Mouse (Mus musculus): ENCODE results near the gene Mlycd. TPM values are rescaled to one million over a fixed set of nuclear protein-coding genes. Genes with fewer than 3 reads are reported as not detected.

Gene Mlycd
- total RNA-seq, 2 experiments from 2014 or later = 26.1 to 28.7 TPM

DNA sequence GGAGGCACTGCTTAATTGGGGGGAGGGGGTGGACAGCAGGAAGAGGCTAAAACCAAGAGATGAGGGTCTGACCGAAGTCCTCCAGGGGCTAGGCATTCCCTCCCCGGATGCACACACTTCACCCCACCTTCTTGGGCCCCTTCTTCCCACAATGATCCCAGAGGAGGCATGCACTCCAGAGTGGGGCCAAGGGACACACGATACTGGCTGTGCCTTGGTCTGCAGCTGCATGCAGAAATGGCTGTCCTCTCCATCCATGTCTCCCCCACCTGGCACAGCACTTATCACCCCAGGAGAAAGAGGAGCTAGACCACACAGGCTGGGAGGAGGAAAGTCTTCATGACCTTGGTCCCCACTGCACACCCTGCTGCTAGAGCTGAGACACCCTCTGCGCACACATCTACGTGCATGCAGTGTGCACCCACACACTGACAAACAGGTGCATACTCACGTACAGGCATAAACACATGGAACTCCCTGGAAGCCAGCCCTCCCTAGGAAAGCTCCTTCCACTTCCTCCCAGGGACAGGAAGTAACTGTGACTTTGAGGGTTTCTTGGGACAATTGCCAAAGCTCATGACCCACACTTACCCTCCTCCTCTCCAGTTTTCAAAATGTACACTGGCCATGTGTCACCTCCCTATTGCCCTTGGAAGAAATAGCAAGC lies 31.5 kb downstream of the Mlycd start:
- Histone ChIP-seq H3K4me3 (no peak overlapping the region), H3K27ac (peak overlapping the region; percentile 47; the same call in 1 of the 2 replicates)
- no peak for TF ChIP-seq CTCF (IDR thresholded peaks at IDR 0.05)
- no peak for DNase-seq (ENCODE audit: extremely low spot score in 1 of 2, low spot score in 2 of 2)
- intact Hi-C loops (cut with DNase I) = no loop called here

DNA sequence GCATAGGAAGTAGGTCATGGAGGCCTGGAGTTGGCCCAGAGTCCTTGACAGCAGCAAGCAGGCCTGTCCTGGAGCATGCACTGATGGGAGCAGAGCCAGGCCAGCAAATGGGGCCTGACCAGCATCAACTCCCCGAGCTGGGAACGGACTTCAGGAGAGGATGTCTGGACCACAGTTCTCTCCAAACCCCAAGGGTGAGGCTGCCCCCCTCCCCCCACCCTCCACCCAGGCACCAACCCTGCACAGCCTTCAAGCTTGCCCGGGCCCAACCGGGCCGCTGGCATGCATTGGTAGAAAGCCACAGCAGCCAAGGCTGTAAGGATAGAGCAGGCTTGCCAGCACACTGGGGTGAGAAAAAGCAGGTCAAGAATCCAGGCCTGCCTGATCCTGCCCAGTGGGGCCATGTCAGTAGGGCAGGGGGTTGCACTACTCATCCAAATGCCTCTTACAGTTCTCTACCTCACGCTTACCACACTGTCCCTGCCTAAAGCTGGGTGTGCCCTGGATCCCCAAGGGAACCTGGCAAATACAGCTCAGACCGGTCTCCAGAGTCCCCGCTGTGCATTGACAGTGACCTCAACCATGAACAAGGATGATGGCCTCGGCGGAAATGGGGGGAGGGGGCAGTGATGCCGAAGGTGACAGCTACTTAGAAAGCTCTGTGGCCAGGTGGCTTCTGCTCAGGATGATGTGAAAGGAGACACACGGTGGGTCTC lies 33.1 kb downstream of the Mlycd start:
- DNase-seq (ENCODE audit: extremely low spot score in 1 of 2, low spot score in 2 of 2) = no peak
- no peak for TF ChIP-seq CTCF (IDR thresholded peaks at IDR 0.05)
- intact Hi-C loops (cut with DNase I) = no loop called here
- Histone ChIP-seq H3K4me3 (no peak overlapping the region), H3K27ac (no peak overlapping the region)

DNA sequence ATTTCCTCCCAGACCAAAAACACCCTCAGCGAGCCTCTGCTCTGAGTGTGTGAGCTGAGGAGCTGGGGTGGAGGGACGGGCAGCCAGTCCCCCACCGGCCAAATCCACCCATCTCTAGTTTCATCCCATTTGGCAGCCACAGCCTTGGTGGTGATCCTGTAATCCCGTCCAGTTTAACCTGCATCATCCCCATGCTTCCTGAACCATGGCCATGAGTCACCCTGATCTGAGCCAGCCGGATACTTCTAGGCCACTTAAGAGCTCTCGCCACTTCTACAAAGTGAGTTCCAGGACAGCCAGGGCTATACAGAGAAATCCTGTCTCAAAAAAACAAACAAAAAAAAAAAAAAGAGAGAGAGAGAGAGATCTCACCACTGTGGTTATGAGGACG lies 33.7 kb downstream of the Mlycd start:
- no peak for TF ChIP-seq CTCF (IDR thresholded peaks at IDR 0.05)
- Histone ChIP-seq H3K27ac (no peak overlapping the region), H3K4me3 (no peak overlapping the region)
- intact Hi-C loops (cut with DNase I) = no loop called here
- DNase-seq (ENCODE audit: extremely low spot score in 1 of 2, low spot score in 2 of 2) = no peak

DNA sequence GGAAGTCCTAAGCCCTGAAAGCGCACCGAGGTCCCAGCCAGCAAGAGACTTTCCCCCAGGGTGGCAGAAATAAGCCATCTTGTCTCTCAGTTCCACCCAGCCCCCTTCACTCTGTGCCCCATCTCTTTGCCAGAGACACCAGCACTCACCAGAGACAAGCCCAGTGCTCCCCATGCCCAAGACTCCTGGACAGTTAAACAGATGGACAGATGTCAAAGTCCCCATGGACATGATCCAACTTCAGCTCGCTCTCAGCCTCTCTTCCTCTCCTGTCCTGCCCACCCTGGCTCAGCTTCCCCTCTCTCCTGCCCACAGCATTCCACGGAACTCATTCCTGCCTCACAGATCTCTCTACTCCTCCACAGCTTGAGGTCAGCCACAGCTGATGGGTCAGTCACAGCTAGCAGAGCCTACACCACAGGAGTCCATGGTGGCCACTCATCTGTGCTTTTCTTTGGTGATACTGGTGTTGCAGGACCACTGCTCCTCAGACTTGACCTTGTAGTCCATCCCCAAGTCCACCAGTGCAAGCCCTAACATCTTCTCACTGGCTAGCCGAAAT lies 34.2 kb downstream of the Mlycd start:
- no peak for DNase-seq (ENCODE audit: extremely low spot score in 1 of 2, low spot score in 2 of 2)
- TF ChIP-seq CTCF (IDR thresholded peaks at IDR 0.05) = no peak

DNA sequence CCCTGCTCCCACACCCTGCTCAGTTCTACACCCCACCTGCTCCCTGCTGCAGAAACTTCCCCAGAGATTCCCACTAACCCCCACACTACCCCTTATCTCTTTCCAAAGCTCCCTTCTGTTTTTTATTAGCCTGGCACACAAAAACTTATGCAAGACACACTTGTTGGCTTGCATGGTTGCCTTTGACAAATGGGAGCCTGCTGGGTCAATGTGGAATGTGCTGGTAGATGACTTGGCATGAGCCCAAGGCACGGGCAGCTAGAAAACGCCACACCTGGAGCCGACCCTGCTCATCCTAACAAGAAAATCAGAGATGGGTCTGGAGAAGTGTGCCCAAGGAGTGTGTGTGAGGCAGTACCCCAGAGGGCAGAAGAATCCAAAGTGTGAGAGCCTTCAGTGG lies 34.9 kb downstream of the Mlycd start:
- no peak overlapping the region for H3K4me3 ChIP-seq
- intact Hi-C loops (cut with DNase I) = no loop called here

More for the DNA sequence above, 34.2 kb downstream of the Mlycd start:
- Histone ChIP-seq H3K4me3 (no peak overlapping the region), H3K27ac (no peak overlapping the region)
- intact Hi-C loops (cut with DNase I) = no loop called here

DNA sequence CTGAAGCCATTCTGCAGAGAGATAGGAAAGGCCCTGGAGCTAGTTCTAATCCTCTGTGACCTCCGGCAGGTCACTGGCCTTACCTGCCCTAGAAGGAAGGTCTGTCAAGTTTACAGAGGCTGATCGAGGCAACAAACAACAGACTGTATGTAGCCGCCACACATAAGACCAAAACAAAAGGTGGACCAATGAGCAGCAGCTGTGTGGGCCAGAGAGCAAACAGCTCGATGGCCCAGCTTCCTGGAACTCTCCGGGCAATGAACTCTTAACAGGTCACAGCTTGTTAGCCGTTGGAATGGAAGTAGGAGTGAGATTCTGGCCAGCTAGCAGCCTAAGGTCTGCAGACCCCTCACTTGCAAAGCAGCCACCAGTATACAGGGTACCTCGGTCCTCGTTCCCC lies 35.6 kb downstream of the Mlycd start:
- intact Hi-C loops (cut with DNase I) = no loop called here
- no peak for TF ChIP-seq CTCF (IDR thresholded peaks at IDR 0.05)

More for the DNA sequence above, 34.9 kb downstream of the Mlycd start:
- DNase-seq (ENCODE audit: extremely low spot score in 1 of 2, low spot score in 2 of 2) = no peak
- no peak for TF ChIP-seq CTCF (IDR thresholded peaks at IDR 0.05)
- H3K27ac ChIP-seq = no peak overlapping the region

DNA sequence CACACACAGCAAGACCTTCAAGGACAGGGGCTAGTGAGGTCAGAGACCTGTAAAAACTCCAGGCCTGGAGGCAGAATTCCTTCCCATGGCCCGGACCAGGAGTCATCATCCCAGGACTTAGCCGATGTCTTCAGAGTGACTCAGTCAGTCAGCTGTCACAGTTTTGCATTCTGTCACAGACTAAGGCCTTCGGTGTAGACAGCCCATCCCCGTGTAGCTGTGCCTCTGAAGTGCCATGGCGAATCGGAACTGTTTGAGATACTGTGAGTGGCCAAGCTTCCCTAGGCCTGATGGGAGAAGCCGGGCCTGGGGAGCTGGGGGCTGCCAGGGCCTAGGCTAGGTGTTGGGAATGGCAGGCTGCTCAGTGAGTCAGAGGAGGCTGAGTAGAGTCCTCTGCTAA lies 36.0 kb downstream of the Mlycd start:
- H3K27ac ChIP-seq = no peak overlapping the region
- DNase-seq (ENCODE audit: extremely low spot score in 1 of 2, low spot score in 2 of 2) = no peak
- no peak for TF ChIP-seq CTCF (IDR thresholded peaks at IDR 0.05)
- no peak overlapping the region for H3K4me3 ChIP-seq
- intact Hi-C loops (cut with DNase I) = no loop called here

More for the DNA sequence above, 35.6 kb downstream of the Mlycd start:
- H3K4me3 ChIP-seq = no peak overlapping the region
- H3K27ac ChIP-seq = no peak overlapping the region
- DNase-seq (ENCODE audit: extremely low spot score in 1 of 2, low spot score in 2 of 2) = no peak

DNA sequence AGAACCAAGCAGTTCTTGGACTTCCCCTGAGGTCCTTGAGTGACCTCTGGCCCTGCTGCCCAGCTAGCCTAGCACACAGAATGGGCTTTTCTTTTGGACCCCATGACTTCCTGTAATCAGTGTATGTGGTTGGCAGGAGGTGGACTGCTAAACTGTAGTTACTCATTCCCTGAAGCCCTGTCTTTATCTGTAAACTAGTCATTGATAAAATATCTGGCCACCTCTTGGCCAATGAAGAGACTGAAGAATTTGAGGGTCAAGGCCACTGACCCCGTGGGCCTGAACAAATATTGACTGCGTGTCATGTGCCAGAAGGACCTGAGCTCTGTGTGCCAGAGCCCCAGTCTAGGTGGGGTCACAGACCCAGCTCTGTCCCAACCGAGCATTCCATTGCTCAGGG lies 37.7 kb downstream of the Mlycd start:
- TF ChIP-seq CTCF (IDR thresholded peaks at IDR 0.05) = no peak
- intact Hi-C loops (cut with DNase I) = no loop called here
- DNase-seq (ENCODE audit: extremely low spot score in 1 of 2, low spot score in 2 of 2) = no peak
- no peak overlapping the region for H3K4me3 ChIP-seq
- H3K27ac ChIP-seq = no peak overlapping the region

DNA sequence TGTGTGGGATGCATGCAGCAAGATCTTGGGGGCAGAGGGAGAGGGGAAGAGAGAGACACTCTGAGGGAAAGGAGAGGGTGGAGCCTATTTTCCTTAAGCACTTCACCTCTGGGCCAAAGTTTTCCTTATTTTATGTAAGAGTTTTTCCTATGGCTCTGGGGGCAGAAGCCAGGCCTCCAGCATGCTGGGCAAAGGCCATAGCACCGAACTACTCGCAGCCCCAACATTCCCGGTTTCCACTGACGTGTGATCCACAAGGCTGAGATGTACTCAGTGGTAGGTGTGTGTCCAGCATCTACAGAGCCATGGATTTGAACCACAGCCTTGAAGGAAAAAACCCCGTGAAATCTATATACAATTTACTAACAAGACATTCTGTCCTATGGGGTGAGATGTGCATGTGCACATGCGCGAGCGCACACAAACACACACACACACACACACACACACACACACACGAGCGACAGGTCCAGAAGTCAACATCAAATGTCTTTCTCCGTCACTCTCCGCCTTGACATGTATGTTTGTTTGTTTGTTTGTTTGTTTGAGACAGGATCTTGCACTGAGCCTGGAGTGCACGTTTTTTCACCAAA lies 39.0 kb downstream of the Mlycd start, which contains the start of gene Osgin1:
TSS of gene Osgin1 (plus strand) at position 543 of the 593 bp plus-strand sequence.
- Histone ChIP-seq H3K27ac (no peak within 1 kb of the TSS), H3K4me3 (no peak within 1 kb of the TSS)
- TF ChIP-seq CTCF (IDR thresholded peaks at IDR 0.05) = no peak
- no peak for DNase-seq (ENCODE audit: extremely low spot score in 1 of 2, low spot score in 2 of 2)
- intact Hi-C loops (cut with DNase I) = no loop called here

DNA sequence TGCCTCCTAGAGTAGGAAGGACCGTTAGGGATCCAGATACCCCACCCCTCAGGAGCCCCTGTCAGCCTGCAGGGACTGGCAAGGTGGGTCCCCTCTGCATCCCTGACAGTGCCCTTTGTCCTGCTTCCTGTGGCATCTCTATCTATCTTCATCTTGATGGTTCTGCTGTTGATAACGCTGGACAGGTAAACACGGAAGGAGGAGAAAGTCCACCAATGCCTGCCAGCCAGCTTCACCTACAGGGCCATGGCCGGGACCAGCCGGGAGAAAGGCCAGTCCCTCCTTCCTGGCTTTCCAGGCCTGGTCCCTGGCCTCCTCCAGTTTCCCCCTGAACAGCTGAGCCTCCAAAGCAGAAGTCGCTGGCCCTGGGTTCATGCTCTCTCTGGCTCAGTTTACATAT lies 39.9 kb downstream of the Mlycd start:
- no peak for DNase-seq (ENCODE audit: extremely low spot score in 1 of 2, low spot score in 2 of 2)
- no peak for TF ChIP-seq CTCF (IDR thresholded peaks at IDR 0.05)
- intact Hi-C loops (cut with DNase I) = no loop called here
- no peak overlapping the region for H3K27ac ChIP-seq
- H3K4me3 ChIP-seq = no peak overlapping the region

DNA sequence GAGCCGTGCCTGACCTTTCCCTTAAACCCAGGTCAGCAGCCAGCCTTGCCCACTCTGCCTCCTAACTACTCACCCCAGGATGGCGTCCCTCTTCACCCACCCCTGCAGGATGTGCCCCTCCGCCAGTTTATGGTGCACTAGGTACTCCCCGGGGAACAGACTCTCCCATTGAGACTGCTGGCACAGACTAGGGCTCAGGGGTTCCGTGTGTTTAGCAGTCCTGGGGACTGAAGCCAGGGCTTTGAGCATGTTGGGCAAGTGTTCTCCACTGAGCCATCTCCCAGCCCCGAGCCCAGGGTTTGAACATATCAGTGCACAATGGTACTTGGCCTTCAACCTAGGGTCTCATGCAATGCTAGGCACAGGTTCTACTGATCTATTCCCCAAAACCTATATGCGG lies 40.8 kb downstream of the Mlycd start:
- DNase-seq (ENCODE audit: extremely low spot score in 1 of 2, low spot score in 2 of 2) = no peak
- H3K27ac ChIP-seq = no peak overlapping the region
- intact Hi-C loops (cut with DNase I) = no loop called here
- no peak for TF ChIP-seq CTCF (IDR thresholded peaks at IDR 0.05)
- H3K4me3 ChIP-seq = no peak overlapping the region

DNA sequence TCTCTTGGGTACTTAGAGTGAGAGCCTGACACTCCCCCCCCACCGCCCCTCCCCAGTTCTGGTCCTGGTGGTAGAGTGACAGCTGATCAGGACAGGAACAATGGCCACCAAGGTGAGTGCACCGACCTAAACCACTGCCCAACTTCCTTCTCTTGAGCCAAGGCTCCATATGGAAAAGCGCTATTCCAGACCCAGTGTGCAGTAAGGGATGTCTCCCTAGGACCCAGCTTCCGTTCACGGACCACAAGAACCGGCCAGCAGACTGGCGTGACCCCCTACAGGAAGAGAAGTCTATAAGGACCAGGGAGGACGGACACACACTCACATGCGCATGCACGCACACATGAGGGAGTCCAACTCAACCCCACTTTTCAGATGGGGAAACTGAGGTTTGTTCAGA lies 41.7 kb downstream of the Mlycd start:
- no peak for DNase-seq (ENCODE audit: extremely low spot score in 1 of 2, low spot score in 2 of 2)
- Histone ChIP-seq H3K27ac (no peak overlapping the region), H3K4me3 (no peak overlapping the region)
- no peak for TF ChIP-seq CTCF (IDR thresholded peaks at IDR 0.05)
- intact Hi-C loops (cut with DNase I) = no loop called here

Measured in left cerebral cortex, adult 2 months (tissue).